In the genomic region with DNA sequence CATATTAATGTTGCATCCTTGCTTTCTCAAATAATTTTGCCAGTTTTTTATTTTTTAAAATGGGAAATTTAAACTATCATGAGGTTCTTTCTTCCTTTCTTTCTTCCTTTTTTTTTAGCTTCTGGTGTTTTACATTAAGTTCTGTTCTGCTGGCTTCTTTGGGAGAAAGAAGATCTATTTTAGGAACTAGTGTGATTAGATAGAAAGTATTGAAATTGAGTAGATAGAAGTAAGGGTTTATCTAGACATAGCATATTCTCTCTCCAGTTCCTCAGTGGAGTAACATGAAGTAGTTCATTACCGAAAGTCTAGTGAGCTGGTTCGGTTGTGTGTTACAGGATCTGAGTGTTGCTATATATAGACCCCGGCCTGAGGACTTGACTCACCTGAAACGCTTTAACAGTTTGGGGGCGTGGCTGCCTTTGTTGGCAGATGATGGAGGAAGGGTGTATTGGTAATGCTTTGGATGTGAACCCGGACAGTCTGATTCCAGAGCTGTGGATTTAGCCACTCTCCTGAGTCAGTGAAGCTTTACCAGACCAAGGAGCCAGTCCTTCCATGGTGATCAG, we compare ENCODE assay signal across 21 mouse cellular contexts. TPM values are rescaled to one million over a fixed set of nuclear protein-coding genes. Genes with fewer than 3 reads are reported as not detected.
DNase-seq lines count a peak whose midpoint lies in the region; ATAC-seq and TF ChIP-seq lines count a peak whose summit lies in the region.
"Had no signal": no experiment of that assay in that cellular context is flagged by ENCODE, and none has a peak within 500 bp of the region (broad histone marks: within the 10 kb centered on the region; RNA-seq: fewer than 3 reads in every experiment).

No protein-coding gene starts in this region.

- no peak overlapping the region for H3K4me3 ChIP-seq in heart, postnatal 0 days (ENCODE audit: low read depth, low read length)
- H3K4me3 ChIP-seq: embryonic facial prominence, embryonic 10.5 days; hindbrain, embryonic 15.5 days; intestine, embryonic 15.5 days; megakaryocyte, embryonic 14.5 days; stomach, embryonic 15.5 days had no signal

- TF ChIP-seq CTCF in heart, postnatal 0 days (IDR thresholded peaks at IDR 0.05; ENCODE audit: low read depth), result no peak

- 34% methylated on average over 6 of the region's 6 CpGs for WGBS in heart, postnatal 0 days

- H3K36me3 ChIP-seq in heart, postnatal 0 days (replicated peaks; ENCODE audit: control insufficient read depth, insufficient read depth, low read length), result peaks cover 7% of the 10 kb centered on the region; the same call in 1 of the 2 replicates
- H3K36me3 ChIP-seq: hindbrain, embryonic 15.5 days had no signal

- peak overlapping the region; percentile 35; the same call in 1 of the 2 replicates for H3K27ac ChIP-seq in heart, postnatal 0 days (ENCODE audit: low read depth)
- H3K27ac ChIP-seq: embryonic facial prominence, embryonic 10.5 days; hindbrain, embryonic 15.5 days; intestine, embryonic 15.5 days; stomach, embryonic 15.5 days had no signal

- intact Hi-C loops in gastrocnemius, postnatal 36 days (cut with DNase I), result no loop called here

- 0 out of 2 replicates have a peak overlapping the region, but pooled peaks have one; percentile 15 for H3K4me2 ChIP-seq in heart, postnatal 0 days (ENCODE audit: low read depth, low read length)
- H3K4me2 ChIP-seq: hindbrain, embryonic 15.5 days; intestine, embryonic 15.5 days; liver, embryonic 11.5 days; lung, embryonic 14.5 days; stomach, embryonic 15.5 days had no signal

- TF ChIP-seq EP300 in heart, postnatal 0 days (IDR thresholded peaks at IDR 0.05; ENCODE audit: low read depth), result no peak

- peaks cover 16% of the 10 kb centered on the region for H3K4me1 ChIP-seq in heart, postnatal 0 days (ENCODE audit: control insufficient read depth, insufficient read depth)
- H3K4me1 ChIP-seq: hindbrain, embryonic 15.5 days; intestine, embryonic 15.5 days; stomach, embryonic 15.5 days had no signal

- peak; percentile 14 for DNase-seq in heart, postnatal 0 days (ENCODE audit: low spot score)
- no peak for DNase-seq in heart, postnatal 4 days
- DNase-seq in MEL-GATA-1-ER (ENCODE audit: extremely low read depth, low read depth), result peak; percentile 44
- DNase-seq in brain, adult 2 months (ENCODE audit: low read depth, low spot score), result peak; percentile 18
- no peak for DNase-seq in gastrocnemius, postnatal 36 days
- DNase-seq in thymus, postnatal 10 days (ENCODE audit: low spot score in 2 of 2), result no peak
- DNase-seq: adrenal gland, adult 2 months; cerebellum, adult 8-10 months; gastrocnemius, postnatal 25 days; kidney, postnatal 36 days; lung, embryonic 14.5 days; right cerebral cortex, postnatal 14 days; spleen, adult 18-20 months; thymus, adult 2 months had no signal

- no peak overlapping the region for H3K9ac ChIP-seq in heart, postnatal 0 days (replicated peaks; ENCODE audit: low read depth, low read length)
- H3K9ac ChIP-seq: hindbrain, embryonic 15.5 days; intestine, embryonic 15.5 days; lung, embryonic 14.5 days; stomach, embryonic 15.5 days had no signal

- H3K27me3 ChIP-seq in heart, postnatal 0 days (ENCODE audit: control insufficient read depth, insufficient read depth, low read length), result no peaks in the 10 kb centered on the region
- H3K27me3 ChIP-seq: hindbrain, embryonic 15.5 days; intestine, embryonic 15.5 days; megakaryocyte, embryonic 14.5 days; stomach, embryonic 15.5 days had no signal

- H3K9me3 ChIP-seq in heart, postnatal 0 days (replicated peaks; ENCODE audit: control insufficient read depth, low read length), result no peaks in the 10 kb centered on the region
- H3K9me3 ChIP-seq: embryonic facial prominence, embryonic 10.5 days; hindbrain, embryonic 15.5 days; intestine, embryonic 15.5 days; megakaryocyte, embryonic 14.5 days; stomach, embryonic 15.5 days had no signal

- no peak for ATAC-seq in heart, postnatal 0 days (ENCODE audit: insufficient read depth, low read depth)
- ATAC-seq in megakaryocyte-erythroid progenitor cell, adult 5-6 weeks (replicated peaks; ENCODE audit: low FRiP score, low TSS enrichment, poor library complexity, severe bottlenecking), result 0 out of 2 replicates have a peak, but pooled peaks have one; percentile 30
- ATAC-seq: intestine, embryonic 15.5 days had no signal

RNA-seq across cellular contexts. Expression of gene Tmem165, which starts 10.8 kb away (rescaled TPM):
- total RNA-seq in heart, postnatal 0 days (2014; rRNA removed; ENCODE audit: low replicate concordance), result 81.9 and 108 TPM in 2 replicates
- polyA plus RNA-seq in heart, postnatal 0 days (2015; fragmentation: Nextera tagmentation; extraction: Ambion mirVana), result 46.4 and 48.9 TPM in 2 replicates
- total RNA-seq in heart, postnatal 4 days (2021), result 10 to 100 TPM; 49.4 to 50.4 TPM
- 40.1 and 49.1 TPM in 2 replicates for total RNA-seq in megakaryocyte-erythroid progenitor cell, adult 5-6 weeks (2014; fragmentation: Nextera tagmentation)
- 44.2 and 72.1 TPM in 2 replicates for total RNA-seq in megakaryocyte-erythroid progenitor cell, adult 5-6 weeks (2017)
- total RNA-seq in gastrocnemius, postnatal 36 days (2021), result 10 to 100 TPM; 13.8 to 17.0 TPM

RNA-seq across cellular contexts. Expression of gene Srd5a3, which starts 54.4 kb away (rescaled TPM):
- total RNA-seq in heart, postnatal 0 days (2014; rRNA removed; ENCODE audit: low replicate concordance), result 23.7 and 24.3 TPM in 2 replicates
- polyA plus RNA-seq in heart, postnatal 0 days (2015; fragmentation: Nextera tagmentation; extraction: Ambion mirVana), result 25.5 and 26.9 TPM in 2 replicates
- 10 to 100 TPM; 20.8 to 23.7 TPM for total RNA-seq in heart, postnatal 4 days (2021)
- 15.7 and 21.5 TPM in 2 replicates for total RNA-seq in megakaryocyte-erythroid progenitor cell, adult 5-6 weeks (2014; fragmentation: Nextera tagmentation)
- 9.0 and 21.2 TPM in 2 replicates for total RNA-seq in megakaryocyte-erythroid progenitor cell, adult 5-6 weeks (2017)
- total RNA-seq in gastrocnemius, postnatal 36 days (2021), result 1 to 10 TPM; 3.0 to 3.5 TPM

Comparison
In these comparisons a context has a peak if more than half of its experiments do, and no peak if none do; other contexts are left out.
1. DNase-seq: peak in heart, postnatal 0 days (single experiment), MEL-GATA-1-ER (single experiment) and brain, adult 2 months (single experiment); none in heart, postnatal 4 days (single experiment), gastrocnemius, postnatal 36 days (0 of 2) and thymus, postnatal 10 days (0 of 2).